Mouse (Mus musculus): Measurements from ENCODE around the gene Galnt17.

Galnt17 gene

GRCm38 (mm10) chr5:131142606-131143005, 165.7 kb downstream of the Galnt17 start:
- no peak for DNase-seq (ENCODE audit: low read depth in 1 of 2, low spot score in 2 of 2)

- no peak for DNase-seq (ENCODE audit: low read depth in 1 of 2, low spot score in 2 of 2)
Observed at GRCm38 (mm10) chr5:131134809-131135208, 173.5 kb downstream of the Galnt17 start.

- DNase-seq (ENCODE audit: low read depth in 1 of 2, low spot score in 2 of 2), result no peak
Observed at GRCm38 (mm10) chr5:131120296-131120840, 187.9 kb downstream of the Galnt17 start.

GRCm38 (mm10) chr5:131119896-131120295, 188.4 kb downstream of the Galnt17 start:
- no peak for DNase-seq (ENCODE audit: low read depth in 1 of 2, low spot score in 2 of 2)

GRCm38 (mm10) chr5:131117391-131118040, 190.8 kb downstream of the Galnt17 start:
- DNase-seq (ENCODE audit: low read depth in 1 of 2, low spot score in 2 of 2), result no peak

GRCm38 (mm10) chr5:131113850-131114470, 194.3 kb downstream of the Galnt17 start:
- no peak for DNase-seq (ENCODE audit: low read depth in 1 of 2, low spot score in 2 of 2)

- no peak for DNase-seq (ENCODE audit: low read depth in 1 of 2, low spot score in 2 of 2)
Observed at GRCm38 (mm10) chr5:131107188-131107587, 201.1 kb downstream of the Galnt17 start.

GRCm38 (mm10) chr5:131096824-131097223, 211.5 kb downstream of the Galnt17 start:
- DNase-seq (ENCODE audit: low read depth in 1 of 2, low spot score in 2 of 2), result no peak

GRCm38 (mm10) chr5:131095635-131096034, 212.7 kb downstream of the Galnt17 start:
- no peak for DNase-seq (ENCODE audit: low read depth in 1 of 2, low spot score in 2 of 2)

- no peak for DNase-seq (ENCODE audit: low read depth in 1 of 2, low spot score in 2 of 2)
Observed at GRCm38 (mm10) chr5:131094771-131095170, 213.5 kb downstream of the Galnt17 start.

GRCm38 (mm10) chr5:131094138-131094537, 214.2 kb downstream of the Galnt17 start:
- DNase-seq (ENCODE audit: low read depth in 1 of 2, low spot score in 2 of 2), result no peak

- no peak for DNase-seq (ENCODE audit: low read depth in 1 of 2, low spot score in 2 of 2)
Observed at GRCm38 (mm10) chr5:131089876-131090275, 218.4 kb downstream of the Galnt17 start.

GRCm38 (mm10) chr5:131088866-131089265, 219.4 kb downstream of the Galnt17 start:
- DNase-seq (ENCODE audit: low read depth in 1 of 2, low spot score in 2 of 2), result no peak

GRCm38 (mm10) chr5:131083072-131083657, 225.1 kb downstream of the Galnt17 start:
- no peak for DNase-seq (ENCODE audit: low read depth in 1 of 2, low spot score in 2 of 2)

GRCm38 (mm10) chr5:131077682-131078081, 230.6 kb downstream of the Galnt17 start:
- no peak for DNase-seq (ENCODE audit: low read depth in 1 of 2, low spot score in 2 of 2)

- no peak for DNase-seq (ENCODE audit: low read depth in 1 of 2, low spot score in 2 of 2)
Observed at GRCm38 (mm10) chr5:131075795-131076194, 232.5 kb downstream of the Galnt17 start.

- no peak for DNase-seq (ENCODE audit: low read depth in 1 of 2, low spot score in 2 of 2)
Observed at GRCm38 (mm10) chr5:131074295-131074694, 234.0 kb downstream of the Galnt17 start.

GRCm38 (mm10) chr5:131065174-131065573, 243.1 kb downstream of the Galnt17 start:
- no peak for DNase-seq (ENCODE audit: low read depth in 1 of 2, low spot score in 2 of 2)

- no peak for DNase-seq (ENCODE audit: low read depth in 1 of 2, low spot score in 2 of 2)
Observed at GRCm38 (mm10) chr5:131048505-131048904, 259.8 kb downstream of the Galnt17 start.

GRCm38 (mm10) chr5:131043130-131043529, 265.2 kb downstream of the Galnt17 start:
- DNase-seq (ENCODE audit: low read depth in 1 of 2, low spot score in 2 of 2), result no peak

GRCm38 (mm10) chr5:131040441-131040840, 267.9 kb downstream of the Galnt17 start:
- no peak for DNase-seq (ENCODE audit: low read depth in 1 of 2, low spot score in 2 of 2)

GRCm38 (mm10) chr5:131039611-131040313, 268.5 kb downstream of the Galnt17 start:
- no peak for DNase-seq (ENCODE audit: low read depth in 1 of 2, low spot score in 2 of 2)

All from monocyte, adult 2 months (primary cell).